Mouse (Mus musculus) frontal cortex, adult (tissue): ENCODE results near the gene Mroh8.

Experiments used
- ATAC-seq: cut with Nextera tagmentation; 2 replicates; pipeline ENCODE4 v1.9.2; 2017; ENCODE audit warnings: mild to moderate bottlenecking, moderate library complexity, mixed read lengths; ENCODE audit not compliant: low TSS enrichment

Gene Mroh8

DNA sequence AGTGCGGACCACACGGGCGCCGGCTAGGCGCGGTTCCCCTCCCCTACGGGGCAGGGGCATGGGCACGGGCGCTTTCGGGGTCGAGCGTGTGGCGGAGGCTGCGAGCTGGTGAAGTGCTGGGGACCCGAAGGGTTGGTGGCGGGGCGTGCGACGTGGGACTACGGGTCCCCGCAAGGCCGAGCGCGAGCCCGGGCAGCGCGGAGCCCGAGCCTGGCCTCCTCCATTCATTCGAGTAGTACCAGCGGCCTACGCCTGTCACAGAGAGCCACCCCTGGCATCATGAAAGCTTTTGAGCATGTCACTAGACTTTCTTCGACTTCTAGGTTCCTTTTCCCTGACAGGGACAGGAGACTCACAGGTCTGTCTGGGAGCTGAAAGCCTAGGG, at the start of gene Mroh8:
Gene Mroh8 (minus strand): TSS at position 134 of the 385 bp plus-strand sequence.
- peak; percentile 79 for ATAC-seq

DNA sequence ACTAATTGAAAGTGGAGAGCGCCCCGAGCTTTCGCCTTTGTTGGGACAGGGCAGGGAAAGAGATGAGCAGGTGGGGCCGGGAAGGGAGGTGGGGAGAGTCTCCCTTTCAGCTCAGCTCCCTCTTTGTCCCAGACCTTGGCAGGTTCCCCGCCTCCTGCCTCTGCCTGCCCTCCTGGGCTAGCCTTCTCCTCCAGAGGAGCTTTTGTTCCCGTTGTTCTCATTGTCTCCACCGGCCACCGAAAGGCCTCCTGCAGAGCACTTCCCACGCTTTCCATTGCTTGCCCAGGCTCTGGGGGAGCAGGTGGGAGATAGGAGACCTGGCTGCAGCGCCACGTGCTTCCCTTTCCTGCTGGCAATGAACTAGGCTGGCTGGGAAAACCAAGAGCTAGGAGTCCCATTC, 49.2 kb upstream of the Mroh8 start:
- no peak for ATAC-seq

DNA sequence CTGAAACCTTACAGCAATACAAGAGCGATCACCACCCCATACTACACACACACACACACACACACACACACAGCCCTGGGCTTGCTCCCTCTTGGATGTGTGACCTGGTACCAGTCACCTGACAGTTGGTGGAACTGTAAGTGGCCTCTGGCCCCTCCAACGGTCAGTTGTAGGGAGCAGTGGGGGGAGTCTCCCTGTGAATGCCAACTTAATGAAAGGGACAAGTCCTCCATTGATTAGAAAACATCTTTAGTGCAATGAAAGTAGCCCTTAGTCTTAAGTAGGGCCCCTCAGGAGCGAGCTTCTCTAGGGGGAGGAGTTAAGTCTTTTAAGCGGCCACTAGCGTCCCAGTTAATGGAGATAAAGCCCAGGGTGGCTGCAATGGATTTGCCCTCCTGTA, 48.8 kb upstream of the Mroh8 start:
- ATAC-seq: no peak

DNA sequence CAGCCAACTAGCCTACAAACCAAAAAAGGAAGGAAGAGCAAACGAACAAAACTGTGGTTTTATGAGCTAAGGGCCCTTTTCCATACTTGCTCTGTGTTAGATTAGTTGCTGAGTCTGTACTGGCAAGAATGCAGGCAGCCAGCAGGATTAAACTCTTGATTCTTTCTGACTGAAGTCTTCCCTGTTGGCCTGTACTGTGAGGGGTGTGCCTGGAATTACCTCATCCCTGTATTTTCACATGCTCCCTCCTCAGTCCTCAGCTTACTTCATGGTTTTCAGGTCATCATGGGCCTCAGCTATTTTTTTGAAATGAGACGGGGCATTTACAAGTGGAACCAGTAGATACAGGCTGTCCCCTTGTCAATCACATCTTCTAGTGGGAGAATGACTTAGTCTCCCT, 45.9 kb upstream of the Mroh8 start:
- no peak for ATAC-seq

DNA sequence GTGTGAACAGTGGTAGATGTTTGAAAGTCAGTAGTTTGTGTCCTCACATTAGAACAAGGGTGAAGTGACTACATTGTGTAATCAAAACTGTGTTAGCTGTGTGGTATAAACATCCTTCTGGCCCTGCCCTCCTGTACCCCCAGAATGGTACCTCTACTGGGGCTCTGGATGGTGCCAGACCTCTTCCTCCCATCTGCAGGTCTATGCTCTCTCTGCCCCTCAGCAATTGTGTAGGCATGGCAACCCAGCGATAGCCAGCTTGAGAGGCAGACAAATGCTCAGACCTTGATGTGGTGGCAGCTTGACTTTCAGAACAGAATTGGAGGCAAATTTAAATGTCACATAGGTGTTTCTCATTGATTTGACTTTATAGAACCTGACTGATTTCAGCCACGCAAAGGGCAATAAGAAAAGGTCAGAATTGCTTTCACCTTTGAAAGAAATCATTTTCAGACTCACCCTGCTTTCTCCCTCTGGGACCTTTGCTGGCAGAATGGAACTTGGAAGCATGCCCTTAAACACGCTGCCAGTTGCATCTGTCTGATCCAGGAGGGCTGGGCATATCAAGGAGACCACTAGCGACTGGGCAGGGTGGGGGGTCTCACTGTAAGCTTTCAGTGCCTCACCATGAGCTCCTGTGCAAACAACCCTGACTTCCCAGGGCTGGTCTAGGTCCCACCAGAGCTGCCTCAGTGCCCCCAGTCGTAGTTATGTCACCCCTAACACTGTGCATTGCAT, 42.8 kb upstream of the Mroh8 start:
- no peak for ATAC-seq

DNA sequence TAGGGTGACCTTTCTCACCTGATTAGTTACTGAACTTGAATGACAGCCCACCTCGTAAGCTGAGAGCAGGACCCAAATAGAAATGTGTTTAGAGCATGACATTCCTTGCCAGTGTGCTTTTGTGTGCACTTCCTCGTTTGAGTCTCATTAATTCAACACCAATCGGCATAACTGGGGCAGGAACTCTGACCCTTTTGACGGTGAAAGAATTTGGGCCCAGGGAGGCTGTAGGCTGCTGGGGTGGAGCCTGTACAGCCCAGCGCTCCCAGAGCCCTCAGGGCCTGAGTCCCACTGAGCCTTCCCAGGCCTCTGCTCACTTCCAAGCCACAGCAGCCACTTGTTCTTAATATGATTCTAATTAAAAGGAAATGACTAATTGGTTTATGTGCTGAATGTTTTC, 41.5 kb upstream of the Mroh8 start:
- no peak for ATAC-seq

DNA sequence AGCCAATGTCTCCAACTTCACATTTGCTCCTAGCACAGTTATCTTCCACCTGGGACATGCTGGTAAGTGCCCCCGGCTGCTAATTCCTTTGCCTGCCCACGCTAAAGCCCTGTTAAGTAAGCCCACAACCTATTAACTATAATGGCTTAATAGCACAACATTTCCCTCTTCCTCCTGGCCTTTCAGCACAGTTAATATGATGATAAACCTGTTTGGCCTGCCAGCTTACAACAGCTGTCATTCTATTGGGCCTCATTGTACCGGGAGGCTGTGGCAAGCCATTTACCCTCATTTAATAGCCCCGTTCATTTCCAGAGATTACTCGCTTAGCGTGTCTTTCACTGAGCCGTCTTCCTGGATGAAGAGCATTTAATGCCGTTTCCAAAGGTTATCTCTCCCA, 40.8 kb upstream of the Mroh8 start:
- ATAC-seq: no peak

DNA sequence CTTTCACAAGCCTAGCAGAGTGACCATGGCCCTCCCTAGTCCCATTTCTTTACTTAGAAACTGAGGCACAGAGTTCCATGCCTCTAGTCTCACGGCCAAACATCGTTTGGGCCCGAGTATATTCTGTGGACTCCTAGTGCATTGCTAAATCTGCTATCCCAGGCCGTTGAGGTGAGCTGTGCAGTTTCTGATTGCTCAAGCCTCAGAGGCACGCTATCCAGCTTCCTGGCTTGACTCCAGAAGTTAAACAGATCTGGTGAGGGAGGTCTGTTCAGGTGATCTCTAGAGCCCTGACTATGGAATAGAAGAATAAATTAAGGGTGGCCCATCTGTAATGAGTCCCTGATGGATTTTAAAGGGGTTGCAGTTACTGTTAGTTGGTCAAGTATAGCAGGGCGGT, 37.9 kb upstream of the Mroh8 start:
- ATAC-seq: no peak

DNA sequence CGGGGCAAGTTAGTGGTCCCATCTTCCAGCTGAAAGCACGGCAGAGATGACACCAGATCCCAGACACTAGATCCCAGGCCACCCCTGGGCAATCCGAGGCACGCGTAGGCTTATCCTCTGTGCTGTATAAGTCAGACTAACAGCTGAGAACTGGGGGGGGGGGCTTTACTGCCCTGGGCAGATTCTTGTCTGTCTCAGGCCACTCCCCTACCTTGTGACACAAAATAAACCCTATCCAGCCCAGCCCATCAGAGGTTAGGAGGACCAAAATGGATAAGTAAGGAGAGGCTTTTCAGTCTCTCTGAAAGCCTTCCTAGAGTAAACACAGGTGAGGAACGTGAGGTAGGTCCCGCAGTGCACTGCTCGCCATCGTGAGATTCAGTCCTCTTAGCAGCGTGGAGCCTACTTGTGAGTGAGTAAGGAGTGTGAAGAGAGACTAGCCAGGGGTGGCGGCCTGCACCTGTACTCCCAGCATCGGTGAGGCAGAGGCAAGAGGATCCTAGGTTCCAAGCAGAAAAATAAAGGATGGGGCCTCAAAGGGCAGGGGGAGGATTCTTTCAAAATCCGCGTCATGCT, 37.1 kb upstream of the Mroh8 start:
- no peak for ATAC-seq

DNA sequence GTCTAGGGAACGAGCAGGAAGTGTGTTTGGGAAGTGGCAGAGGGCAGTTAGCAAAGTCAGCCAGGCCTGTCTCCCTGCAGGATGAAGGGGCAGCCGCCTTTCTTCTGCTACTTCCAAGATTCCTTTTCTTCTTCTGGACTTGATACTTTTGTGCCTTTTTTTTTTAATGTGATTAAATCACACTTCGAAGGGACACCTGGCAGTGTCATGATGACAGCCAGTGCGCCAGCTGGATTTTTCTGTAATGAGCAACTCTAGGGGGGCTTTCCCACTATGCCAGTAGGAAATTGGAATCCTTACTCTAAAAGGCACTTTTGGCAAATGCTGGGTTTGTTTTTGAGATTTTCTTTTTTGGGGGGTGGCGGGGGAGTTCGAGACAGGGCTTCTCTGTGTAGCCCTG, 36.1 kb upstream of the Mroh8 start:
- no peak for ATAC-seq

DNA sequence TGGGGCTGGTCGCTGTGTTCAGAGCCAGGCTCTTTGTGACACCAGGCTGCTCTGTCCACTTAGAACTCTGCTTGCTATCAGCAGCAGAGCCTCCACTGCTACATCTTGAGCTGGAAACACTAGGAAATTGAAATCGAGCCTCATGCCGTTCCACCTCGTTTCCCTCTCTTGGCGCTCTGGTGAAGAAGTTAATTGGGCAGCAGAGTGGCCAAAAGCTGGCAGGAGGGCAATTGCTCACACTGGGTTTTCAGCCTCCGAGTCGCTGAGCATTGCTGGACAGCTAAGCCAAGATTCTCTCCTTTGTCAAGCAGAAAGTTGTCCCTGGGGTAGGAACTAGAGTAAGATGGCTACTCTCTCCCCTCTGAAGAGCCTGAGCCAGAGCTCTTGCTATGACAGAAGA, 35.0 kb upstream of the Mroh8 start:
- peak; percentile 27; the same call in 1 of the 2 replicates for ATAC-seq

DNA sequence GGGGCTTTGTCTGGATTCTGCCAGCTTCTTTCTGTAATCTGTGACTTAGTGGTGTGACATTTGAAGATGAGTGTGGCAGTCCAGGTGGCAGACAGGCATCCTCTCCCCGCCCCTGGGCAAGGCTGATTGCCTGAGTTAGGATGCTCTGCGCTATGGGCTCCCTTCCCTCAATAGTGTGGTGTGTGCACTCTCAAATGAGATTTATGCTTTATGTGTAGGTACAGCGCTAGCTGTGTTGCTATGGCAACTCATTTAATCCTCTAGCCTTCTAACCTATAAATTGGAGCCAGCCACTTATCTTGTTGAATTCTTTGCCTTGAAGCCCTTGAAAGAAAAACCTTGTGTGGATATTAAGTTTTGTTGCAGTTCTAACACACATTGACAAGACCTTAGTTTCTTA, 34.4 kb upstream of the Mroh8 start:
- ATAC-seq: no peak

DNA sequence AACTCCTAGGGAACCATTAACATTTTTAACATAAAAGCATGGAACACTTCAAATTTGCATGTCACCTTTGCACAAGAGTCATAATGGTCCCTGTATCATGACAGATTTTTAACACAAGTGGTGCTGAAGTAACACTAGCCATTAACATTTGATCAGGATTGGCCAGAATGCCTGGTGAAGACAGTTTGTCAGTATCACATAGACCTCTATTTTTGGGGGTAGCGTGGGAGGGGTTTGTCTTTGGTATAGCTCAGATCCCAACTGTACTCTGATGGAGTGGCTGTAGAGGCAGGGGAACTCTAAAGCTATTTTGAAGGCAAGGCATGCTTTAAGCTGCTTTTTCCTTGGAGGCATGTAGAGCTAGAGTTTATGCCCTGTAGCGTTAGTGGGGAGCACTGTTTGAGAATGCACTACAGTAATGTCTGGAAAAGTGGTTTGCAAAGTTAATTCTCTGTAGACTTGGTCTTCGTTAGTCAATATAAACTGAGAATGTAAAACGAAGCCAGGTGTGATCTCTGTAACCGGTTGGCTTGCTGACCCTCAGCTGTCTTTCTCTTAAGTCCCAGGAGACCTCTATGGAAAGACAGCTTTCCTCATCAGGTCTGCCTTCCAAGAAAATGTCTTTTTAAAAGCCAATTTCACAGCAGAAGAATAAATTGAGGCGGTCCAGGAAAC, 31.8 kb upstream of the Mroh8 start:
- ATAC-seq: no peak

DNA sequence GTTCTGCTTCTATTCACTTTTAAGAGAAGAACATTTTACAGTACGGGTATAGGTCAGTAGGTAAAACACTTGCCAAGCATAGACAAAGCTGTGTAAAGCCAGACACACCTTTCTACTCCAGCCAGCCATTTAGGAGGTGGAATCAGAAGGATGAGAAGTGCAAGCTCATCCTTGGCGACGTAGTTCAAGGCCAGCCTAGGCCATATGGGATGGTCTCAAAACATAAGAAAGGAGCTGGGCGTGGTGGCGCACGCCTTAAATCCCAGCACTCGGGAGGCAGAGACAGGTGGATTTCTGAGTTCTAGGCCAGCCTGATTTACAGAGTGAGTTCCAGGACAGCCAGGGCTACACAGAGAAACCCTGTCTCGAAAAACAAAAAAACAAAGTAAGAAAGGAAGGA, 30.3 kb upstream of the Mroh8 start:
- ATAC-seq: no peak

DNA sequence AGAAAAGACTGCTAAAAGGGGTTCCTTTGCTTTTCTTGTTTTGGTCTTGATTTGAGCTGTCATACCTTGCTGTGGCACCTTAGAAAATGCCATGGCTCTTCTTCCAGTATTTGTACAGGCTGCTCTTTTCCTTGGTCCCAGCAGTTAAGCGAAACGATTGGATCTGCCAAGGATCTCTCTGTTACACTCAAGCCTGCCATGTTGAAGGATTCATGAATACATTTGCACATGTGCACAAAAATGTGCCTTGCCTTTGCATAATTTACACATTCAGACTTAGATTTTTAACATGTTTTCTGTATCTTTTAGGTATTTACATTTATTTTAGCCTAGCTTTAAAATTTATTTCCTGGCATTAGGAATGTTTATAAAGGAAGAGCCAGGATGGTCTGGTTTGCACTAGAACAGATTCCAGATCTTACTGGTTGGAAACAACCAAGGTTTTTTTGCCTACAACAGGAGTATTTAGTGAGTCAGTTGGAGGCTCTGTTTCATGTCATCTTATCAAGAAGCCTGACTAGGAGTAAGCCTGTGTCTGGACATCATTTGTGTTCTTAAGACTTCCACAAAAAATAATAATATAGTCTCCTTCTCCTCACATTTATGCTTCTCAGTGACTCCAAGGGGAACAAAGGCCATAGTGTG, 29.0 kb upstream of the Mroh8 start:
- ATAC-seq: no peak

DNA sequence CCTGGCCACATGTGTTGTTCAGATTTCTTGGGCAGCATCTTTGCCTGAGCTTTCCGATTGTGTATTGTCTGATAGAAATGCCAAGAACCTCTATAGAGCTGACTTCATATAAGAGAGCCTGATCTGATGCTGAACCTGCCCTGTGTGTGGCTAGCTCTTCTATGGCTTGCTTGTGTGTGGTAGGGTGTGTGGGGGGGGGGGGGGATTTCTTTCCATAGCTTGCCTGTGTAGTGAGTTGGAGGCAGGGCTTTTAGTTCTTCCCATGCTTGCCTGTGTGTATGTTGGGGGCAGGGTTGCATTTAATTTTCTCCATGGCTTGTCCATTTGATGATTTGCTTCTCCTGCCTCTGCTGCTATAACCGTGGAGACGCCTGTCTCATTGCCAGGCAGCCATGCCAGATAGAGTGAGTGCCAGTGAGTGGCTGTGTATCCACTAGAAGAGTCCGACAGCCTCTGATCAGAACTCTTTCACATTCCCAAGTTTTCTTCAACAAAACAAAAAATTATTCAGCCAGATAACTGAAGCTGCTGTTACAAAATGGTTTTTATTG, 28.4 kb upstream of the Mroh8 start:
- no peak for ATAC-seq

DNA sequence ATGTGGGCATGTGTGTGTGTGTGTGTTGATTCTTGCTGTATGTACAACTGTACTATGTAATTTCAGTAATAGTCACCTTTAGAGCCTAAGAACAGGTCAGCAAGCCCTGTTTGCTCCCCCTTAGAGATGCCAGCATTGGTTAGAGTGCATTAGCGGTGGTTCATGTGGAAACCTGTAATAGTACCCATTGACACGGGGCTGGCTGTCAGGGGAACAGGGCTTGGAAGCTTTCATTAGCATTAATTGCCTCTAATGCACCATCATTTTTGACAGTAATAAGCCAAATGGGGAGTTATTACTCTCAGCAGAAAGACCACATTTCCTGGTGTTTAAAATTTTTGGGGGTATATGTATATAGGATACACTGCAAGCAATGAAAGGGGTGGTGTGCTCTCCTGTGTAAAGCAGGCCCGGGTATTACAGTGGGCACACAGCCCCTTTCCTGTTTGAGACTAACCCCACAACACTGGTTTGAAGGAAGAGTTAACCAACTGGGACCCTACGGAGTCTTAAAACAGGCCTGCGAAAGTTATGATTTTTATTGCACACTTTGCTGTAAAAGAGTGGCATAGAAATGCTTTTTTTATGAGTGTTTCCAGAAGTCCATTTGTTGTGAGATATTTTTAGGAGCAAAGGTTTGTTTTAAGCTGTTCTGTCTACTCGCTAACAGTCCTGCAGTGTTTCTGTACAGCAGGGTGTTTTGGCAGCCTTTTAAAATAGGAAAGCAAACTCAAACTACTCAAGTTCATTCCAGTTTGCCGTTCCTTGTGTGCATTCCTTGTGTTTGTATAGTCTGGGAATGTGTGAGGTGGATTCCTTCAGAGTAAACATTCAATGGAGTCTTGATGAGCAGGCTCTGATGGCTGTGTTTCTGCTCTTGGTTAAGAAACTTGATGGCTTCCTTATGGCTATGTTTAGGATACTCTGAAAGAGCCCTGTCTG, 27.0 kb upstream of the Mroh8 start:
- ATAC-seq: peak; percentile 77

DNA sequence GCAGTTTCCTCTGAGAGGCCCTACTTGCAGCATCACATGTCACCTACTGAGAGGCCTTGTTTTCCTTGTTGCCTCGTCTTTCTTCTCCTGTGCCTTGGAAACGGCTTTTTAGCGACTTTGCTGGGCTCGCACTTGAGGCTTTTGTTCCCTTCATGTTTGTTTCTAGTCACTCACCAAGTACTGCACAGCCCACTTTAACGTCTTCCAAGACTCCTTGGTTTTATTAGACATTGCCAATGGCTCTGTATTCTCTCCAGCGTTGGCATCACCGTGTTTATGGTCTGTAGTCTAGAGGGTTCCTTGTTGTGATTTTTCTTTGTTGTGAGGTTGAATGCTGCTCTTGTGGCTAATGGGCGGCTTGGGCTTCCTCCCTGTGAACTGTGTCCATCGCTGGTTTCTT, 23.7 kb upstream of the Mroh8 start:
- no peak for ATAC-seq

DNA sequence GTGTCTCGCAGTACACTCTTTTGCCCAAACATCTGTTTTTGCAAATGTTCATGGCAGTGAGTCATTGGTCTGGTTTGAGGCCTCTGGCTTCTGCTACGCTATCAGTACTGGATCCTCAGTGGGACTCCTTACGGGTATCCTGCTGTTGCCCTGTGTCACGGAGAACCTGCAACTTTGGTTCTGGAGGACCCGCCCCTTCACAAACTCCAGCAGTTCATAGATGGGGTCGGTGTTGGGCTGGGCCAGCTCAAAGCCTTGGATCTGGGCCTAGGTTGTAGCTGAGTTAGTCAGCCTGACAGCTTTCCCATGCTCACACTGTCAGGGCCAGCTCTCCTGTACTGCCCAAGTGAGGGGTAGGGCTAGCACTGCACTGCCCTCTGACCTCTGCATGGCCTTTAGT, 20.7 kb upstream of the Mroh8 start:
- ATAC-seq: no peak

DNA sequence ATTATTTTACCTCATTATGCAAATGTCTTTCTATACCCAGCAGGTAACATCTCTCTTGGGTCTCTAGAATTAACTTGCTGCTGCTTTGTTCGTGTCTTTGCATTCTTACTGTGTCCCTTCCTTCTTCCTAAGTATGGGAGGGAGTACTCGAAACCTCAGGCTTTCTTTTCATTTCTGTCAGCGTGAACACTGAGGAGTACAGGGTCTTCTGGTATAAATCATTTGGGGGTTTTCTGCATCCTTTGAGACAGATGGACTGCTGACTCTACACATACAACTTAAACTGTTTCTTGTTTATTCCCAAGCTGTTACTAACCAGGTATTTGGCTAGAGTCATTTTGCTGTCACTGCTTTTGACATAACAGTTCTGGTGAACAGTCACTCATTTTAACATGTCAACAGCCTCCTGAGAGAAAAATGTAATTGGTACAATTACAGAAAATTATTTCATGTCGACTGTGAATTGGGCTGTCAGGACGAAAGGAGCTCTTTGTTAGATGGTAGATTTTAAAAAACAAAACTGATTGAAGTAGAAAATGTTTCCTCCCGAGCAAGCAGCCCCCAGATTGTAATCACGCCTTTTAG, 16.8 kb upstream of the Mroh8 start:
- no peak for ATAC-seq

DNA sequence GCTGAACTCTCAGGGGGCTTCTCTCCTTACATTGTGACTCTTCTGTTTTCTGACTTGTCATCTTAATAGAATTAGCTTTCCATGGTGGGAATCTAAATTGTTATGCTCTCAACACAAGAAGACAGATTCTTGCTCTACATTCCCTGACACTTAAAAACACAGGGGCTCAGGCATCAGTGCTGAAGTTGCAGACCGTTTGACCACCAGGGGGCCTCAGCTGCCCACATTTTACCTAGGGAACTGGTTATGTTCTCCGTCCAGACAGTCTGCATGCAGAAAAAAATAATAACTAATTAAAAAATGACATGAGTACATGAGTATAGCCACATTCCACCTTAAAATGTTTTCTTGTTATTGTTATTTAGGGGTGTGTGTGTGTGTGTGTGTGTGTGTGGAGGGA, 12.7 kb upstream of the Mroh8 start:
- ATAC-seq: no peak
